Mouse (Mus musculus) small intestine, adult 2 months (tissue): Measurements from ENCODE around the gene Nr2e1. TPM values are rescaled to one million over a fixed set of nuclear protein-coding genes. Genes with fewer than 3 reads are reported as not detected.

Experiments used
- H3K27ac ChIP-seq: fragments of 200-500 bp; 2 replicates; pipeline ENCODE4 v1.5.1; 2012; ENCODE audit warnings: low read depth, low read length, control low read depth, inconsistent platforms; ENCODE audit not compliant: insufficient read depth
- H3K27me3 ChIP-seq: fragments of 200-500 bp; 2 replicates; pipeline ENCODE4 v1.6.1; 2012; ENCODE audit warnings: mild to moderate bottlenecking, moderate library complexity, low read length, inconsistent platforms; ENCODE audit not compliant: control insufficient read depth, insufficient read depth
- H3K36me3 ChIP-seq: fragments of 200-500 bp; 2 replicates; pipeline ENCODE4 v1.6.1; 2012; ENCODE audit warnings: mild to moderate bottlenecking, low read length, control low read depth, inconsistent platforms; ENCODE audit not compliant: control insufficient read depth, insufficient read depth
- H3K4me1 ChIP-seq: fragments of 200-500 bp; 2 replicates; pipeline ENCODE4 v1.6.1; 2012; ENCODE audit warnings: low read length, inconsistent platforms, mixed read lengths; ENCODE audit not compliant: control insufficient read depth, insufficient read depth, insufficient read length
- H3K4me3 ChIP-seq: fragments of 200-500 bp; 2 replicates; pipeline ENCODE4 v1.5.1; 2012; ENCODE audit warnings: low read depth, mild to moderate bottlenecking, control low read depth, inconsistent platforms, low read length, moderate library complexity
- CTCF ChIP-seq: fragments of 200-500 bp; IDR thresholded peaks from 2 replicates; pipeline ENCODE4 v1.5.1; 2012; ENCODE audit warnings: low read depth, mild to moderate bottlenecking, control low read depth, inconsistent platforms, low read length, moderate library complexity, mixed read lengths; ENCODE audit not compliant: insufficient replicate concordance, insufficient read length; ENCODE audit errors: extremely low read depth
- POLR2A ChIP-seq: fragments of 200-500 bp; IDR thresholded peaks from 2 replicates; pipeline ENCODE4 v1.6.1; 2012; ENCODE audit warnings: low read depth, mild to moderate bottlenecking, control low read depth, inconsistent platforms, low read length, moderate library complexity
- WGBS: fragments of 180-500 bp; shearing (Covaris S2); methylation state at CpG from one replicate; pipeline ENCODE4 v1.1.7; 2018; 5-methylcytosine and 5-hydroxymethylcytosine counted together
- polyA plus RNA-seq: library from polyadenylated mRNA; depleted of rRNA; stranded (reverse); fragments of >200 nt; gene quantifications from 2 replicates; pipeline ENCODE4 v1.2.3, GENCODE M21; 2012

The Nr2e1 gene
- polyA plus RNA-seq, 1 experiment, result not detected

GRCm38 (mm10) chr10:42572971-42573370, 10.5 kb downstream of the Nr2e1 start:
- H3K4me3 ChIP-seq, result no peak overlapping the region
- TF ChIP-seq POLR2A (no peak), CTCF (no peak)
- 4% methylated on average over 15 of the region's 15 CpGs for WGBS
- no peaks in the 10 kb centered on the region for H3K36me3 ChIP-seq
- peaks cover 65% of the 10 kb centered on the region for H3K27me3 ChIP-seq
- H3K4me1 ChIP-seq, result peaks cover 2% of the 10 kb centered on the region; the same call in 1 of the 2 replicates
- no peak overlapping the region for H3K27ac ChIP-seq

GRCm38 (mm10) chr10:42572567-42572966, 10.9 kb downstream of the Nr2e1 start:
- no peak overlapping the region for H3K4me3 ChIP-seq
- H3K27ac ChIP-seq, result no peak overlapping the region
- H3K27me3 ChIP-seq, result peaks cover 61% of the 10 kb centered on the region
- H3K4me1 ChIP-seq, result peaks cover 2% of the 10 kb centered on the region; the same call in 1 of the 2 replicates
- WGBS, result 3% methylated on average over 20 of the region's 20 CpGs
- TF ChIP-seq POLR2A, result no peak
- TF ChIP-seq CTCF, result no peak
- H3K36me3 ChIP-seq, result no peaks in the 10 kb centered on the region

- H3K27me3 ChIP-seq, result 0 out of 2 replicates have a peak, but pooled peaks cover 3% of the 10 kb centered on the region
- H3K4me1 ChIP-seq, result no peaks in the 10 kb centered on the region
- H3K36me3 ChIP-seq, result no peaks in the 10 kb centered on the region
- TF ChIP-seq POLR2A, result no peak
- TF ChIP-seq CTCF, result no peak
- WGBS, result 5% methylated on average over 12 of the region's 12 CpGs
- H3K4me3 ChIP-seq, result no peak overlapping the region
- H3K27ac ChIP-seq, result no peak overlapping the region
Observed at GRCm38 (mm10) chr10:42562272-42562671, 21.2 kb downstream of the Nr2e1 start.

GRCm38 (mm10) chr10:42559581-42560200, 23.7 kb downstream of the Nr2e1 start:
- Histone ChIP-seq H3K27me3 (0 out of 2 replicates have a peak, but pooled peaks cover 3% of the 10 kb centered on the region), H3K27ac (no peak overlapping the region), H3K36me3 (no peaks in the 10 kb centered on the region), H3K4me3 (no peak overlapping the region), H3K4me1 (no peaks in the 10 kb centered on the region)
- WGBS, result 72% methylated on average over 5 of the region's 5 CpGs
- no peak for TF ChIP-seq POLR2A
- no peak for TF ChIP-seq CTCF

- no peaks in the 10 kb centered on the region for H3K4me1 ChIP-seq
- H3K27me3 ChIP-seq, result 0 out of 2 replicates have a peak, but pooled peaks cover 2% of the 10 kb centered on the region
- H3K4me3 ChIP-seq, result no peak overlapping the region
- WGBS, result 89% methylated on average over 3 of the region's 3 CpGs
- no peak overlapping the region for H3K27ac ChIP-seq
- no peaks in the 10 kb centered on the region for H3K36me3 ChIP-seq
- TF ChIP-seq CTCF (no peak), POLR2A (no peak)
Observed at GRCm38 (mm10) chr10:42546507-42546906, 36.9 kb downstream of the Nr2e1 start.

- 74% methylated on average over 6 of the region's 6 CpGs for WGBS
- no peaks in the 10 kb centered on the region for H3K4me1 ChIP-seq
- TF ChIP-seq POLR2A (no peak), CTCF (no peak)
Observed at GRCm38 (mm10) chr10:42545707-42546503, 37.5 kb downstream of the Nr2e1 start.

GRCm38 (mm10) chr10:42537571-42538316, 45.7 kb downstream of the Nr2e1 start:
- TF ChIP-seq CTCF (no peak), POLR2A (no peak)
- H3K27ac ChIP-seq, result no peak overlapping the region
- 83% methylated on average over 9 of the region's 9 CpGs for WGBS

More at GRCm38 (mm10) chr10:42545707-42546503, 37.5 kb downstream of the Nr2e1 start:
- H3K36me3 ChIP-seq, result no peaks in the 10 kb centered on the region
- H3K27me3 ChIP-seq, result 0 out of 2 replicates have a peak, but pooled peaks cover 2% of the 10 kb centered on the region
- H3K27ac ChIP-seq, result no peak overlapping the region
- H3K4me3 ChIP-seq, result no peak overlapping the region

More at GRCm38 (mm10) chr10:42537571-42538316, 45.7 kb downstream of the Nr2e1 start:
- peaks cover 34% of the 10 kb centered on the region for H3K36me3 ChIP-seq
- H3K4me1 ChIP-seq, result no peaks in the 10 kb centered on the region
- no peaks in the 10 kb centered on the region for H3K27me3 ChIP-seq
- H3K4me3 ChIP-seq, result no peak overlapping the region
